Mouse (Mus musculus) cerebellum, adult 2 months (tissue): ENCODE results near the gene Abcc2.

Experiments used
- CTCF ChIP-seq: fragments of 200-500 bp; IDR thresholded peaks from 2 replicates; pipeline ENCODE4 v1.5.1; 2011; ENCODE audit warnings: low read depth, mild to moderate bottlenecking, control low read depth, low read length, moderate library complexity, borderline replicate concordance; ENCODE audit not compliant: insufficient read depth
- POLR2A ChIP-seq: fragments of 200-500 bp; IDR thresholded peaks from 2 replicates; pipeline ENCODE4 v1.6.1; 2011; ENCODE audit warnings: low read length, control low read depth, borderline replicate concordance; ENCODE audit not compliant: insufficient read depth

DNA sequence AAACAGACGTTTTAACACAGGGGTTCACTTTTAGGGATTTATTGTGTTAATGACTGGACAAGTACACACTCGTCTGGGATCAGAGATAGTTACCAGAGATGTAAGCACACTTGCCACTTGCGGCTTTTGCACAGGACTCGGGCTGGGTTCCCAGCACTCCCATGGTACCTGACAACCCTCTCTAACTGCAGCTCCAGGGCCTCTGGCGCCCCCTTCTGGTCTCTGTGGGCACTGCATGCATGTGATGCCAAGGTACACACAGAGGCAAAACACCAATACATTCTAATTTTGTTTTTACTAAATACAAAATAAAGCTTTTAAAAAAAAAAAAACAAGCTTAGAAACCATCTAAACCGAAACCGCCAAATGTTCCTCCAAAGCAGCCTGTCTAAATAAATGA, 99.6 kb downstream of the Abcc2 start:
- TF ChIP-seq CTCF = 0 out of 2 replicates have a peak, but pooled peaks have one; percentile 14
- no peak for TF ChIP-seq POLR2A
